Mouse (Mus musculus) hindbrain, embryonic 16.5 days (tissue): Measurements from ENCODE around the gene Gpr182. TPM values are rescaled to one million over a fixed set of nuclear protein-coding genes. Genes with fewer than 3 reads are reported as not detected.

Experiments
- ATAC-seq: fragments of 200-750 bp; cut with Nextera tagmentation; 2 replicates; pipeline ENCODE4 v1.8.0; 2017; ENCODE audit warnings: moderate TSS enrichment, moderate library complexity
- H3K27ac ChIP-seq: fragments of 300-500 bp; sonication (generic); 2 replicates; pipeline ENCODE4 v1.5.1; 2014; ENCODE audit warnings: low read depth, mild to moderate bottlenecking, control low read depth, low read length, moderate library complexity
- H3K27me3 ChIP-seq: fragments of 300-500 bp; sonication (generic); replicated peaks from 2 replicates; pipeline ENCODE4 v1.6.1; 2014; ENCODE audit warnings: low read length; ENCODE audit not compliant: control insufficient read depth, insufficient read depth
- H3K36me3 ChIP-seq: fragments of 300-500 bp; sonication (generic); 2 replicates; pipeline ENCODE4 v1.6.1; 2014; ENCODE audit warnings: mild to moderate bottlenecking, low read length, moderate library complexity, mixed read lengths; ENCODE audit not compliant: control insufficient read depth, insufficient read depth
- H3K4me1 ChIP-seq: fragments of 300-500 bp; sonication (generic); 2 replicates; pipeline ENCODE4 v1.6.1; 2014; ENCODE audit warnings: low read depth, low read length; ENCODE audit not compliant: control insufficient read depth, insufficient read depth
- H3K4me2 ChIP-seq: fragments of 300-500 bp; sonication (generic); 2 replicates; pipeline ENCODE4 v1.6.1; 2014; ENCODE audit warnings: mild to moderate bottlenecking, low read length, control low read depth, moderate library complexity
- H3K4me3 ChIP-seq: fragments of 300-500 bp; sonication (generic); 2 replicates; pipeline ENCODE4 v1.5.1; 2014; ENCODE audit warnings: mild to moderate bottlenecking, low read length, control low read depth, moderate library complexity
- H3K9ac ChIP-seq: fragments of 300-500 bp; sonication (generic); 2 replicates; pipeline ENCODE4 v1.6.1; 2014; ENCODE audit warnings: low read depth, mild to moderate bottlenecking, control low read depth, low read length, moderate library complexity
- H3K9me3 ChIP-seq: fragments of 300-500 bp; sonication (generic); 2 replicates; pipeline ENCODE4 v1.6.1; 2014; ENCODE audit warnings: mild to moderate bottlenecking, low read length, moderate library complexity; ENCODE audit not compliant: control insufficient read depth
- WGBS: fragments of 180-500 bp; shearing (Covaris S2); extraction: QIAGEN DNeasy Blood & Tissue Kit; methylation state at CpG from one replicate; pipeline ENCODE4 v1.1.7; 2014; 5-methylcytosine and 5-hydroxymethylcytosine counted together
- polyA plus RNA-seq: library from polyadenylated mRNA; unstranded; fragments of >200 nt; fragmentation: Nextera tagmentation; extraction: Ambion mirVana; gene quantifications from 2 replicates; pipeline ENCODE4 v1.2.1, GENCODE M21; 2015

Gpr182 gene
- polyA plus RNA-seq, 1 experiment from 2014 or later: 2.0 TPM

DNA sequence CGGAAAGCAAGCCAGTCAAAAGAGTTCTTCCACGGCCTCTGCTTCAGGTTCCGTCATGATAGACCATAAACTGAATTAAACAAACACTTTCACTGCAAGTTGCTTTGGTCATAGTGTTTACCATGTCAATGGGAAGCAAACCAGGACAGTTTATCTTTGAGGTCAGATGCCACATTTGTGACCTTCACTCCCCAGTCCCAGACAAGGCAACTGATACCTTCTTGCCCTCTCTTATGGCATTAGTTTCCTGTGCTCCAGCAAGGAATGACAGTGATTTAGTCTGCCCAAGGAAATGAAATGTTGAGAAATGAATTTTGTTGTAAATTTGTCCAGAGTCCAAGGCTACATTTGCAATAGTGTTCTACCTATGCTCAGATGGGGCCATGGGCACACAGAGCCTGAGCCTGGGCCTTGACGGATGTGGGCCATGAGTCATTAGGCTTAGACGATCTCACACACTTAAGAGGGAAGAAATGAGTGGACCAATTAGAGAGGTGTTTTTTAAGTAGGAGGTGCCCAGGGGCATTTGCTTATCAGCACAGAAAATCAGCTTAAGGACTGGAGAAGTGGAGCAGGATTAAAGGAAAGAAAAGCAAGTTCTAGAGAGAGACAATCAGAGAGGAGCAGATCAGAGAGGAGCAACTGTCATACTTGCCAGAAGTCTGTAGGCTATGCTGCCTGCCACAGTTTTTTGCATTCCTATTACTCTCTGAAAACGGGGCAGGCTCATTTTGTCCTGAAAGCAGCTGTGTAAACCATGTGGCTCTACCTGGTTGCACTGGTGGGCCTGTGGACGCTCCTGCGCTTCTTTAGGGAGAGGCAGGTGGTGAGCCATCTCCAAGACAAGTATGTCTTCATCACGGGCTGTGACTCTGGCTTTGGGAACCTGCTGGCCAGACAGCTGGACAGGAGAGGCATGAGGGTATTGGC, 7.9 kb upstream of the Gpr182 start, which contains the start of the genes Rdh1 and Rdh16f1:
Rdh1 (plus strand) TSS at position 541 of the 930 bp plus-strand sequence.
Rdh16f1 (plus strand) TSS at position 607 of the 930 bp plus-strand sequence.
- H3K4me3 ChIP-seq: no peak within 1 kb of the TSS
- no peak within 1 kb of the TSS for H3K4me2 ChIP-seq
- no peaks in the 10 kb centered on the region for H3K4me1 ChIP-seq
- no peak for ATAC-seq
- H3K36me3 ChIP-seq: no peaks in the 10 kb centered on the region
- H3K9me3 ChIP-seq: no peaks in the 10 kb centered on the region
- H3K9ac ChIP-seq: no peak within 1 kb of the TSS
- H3K27me3 ChIP-seq: no peaks in the 10 kb centered on the region
- no peak within 1 kb of the TSS for H3K27ac ChIP-seq
- 82% methylated on average over 9 of the region's 9 CpGs for WGBS

DNA sequence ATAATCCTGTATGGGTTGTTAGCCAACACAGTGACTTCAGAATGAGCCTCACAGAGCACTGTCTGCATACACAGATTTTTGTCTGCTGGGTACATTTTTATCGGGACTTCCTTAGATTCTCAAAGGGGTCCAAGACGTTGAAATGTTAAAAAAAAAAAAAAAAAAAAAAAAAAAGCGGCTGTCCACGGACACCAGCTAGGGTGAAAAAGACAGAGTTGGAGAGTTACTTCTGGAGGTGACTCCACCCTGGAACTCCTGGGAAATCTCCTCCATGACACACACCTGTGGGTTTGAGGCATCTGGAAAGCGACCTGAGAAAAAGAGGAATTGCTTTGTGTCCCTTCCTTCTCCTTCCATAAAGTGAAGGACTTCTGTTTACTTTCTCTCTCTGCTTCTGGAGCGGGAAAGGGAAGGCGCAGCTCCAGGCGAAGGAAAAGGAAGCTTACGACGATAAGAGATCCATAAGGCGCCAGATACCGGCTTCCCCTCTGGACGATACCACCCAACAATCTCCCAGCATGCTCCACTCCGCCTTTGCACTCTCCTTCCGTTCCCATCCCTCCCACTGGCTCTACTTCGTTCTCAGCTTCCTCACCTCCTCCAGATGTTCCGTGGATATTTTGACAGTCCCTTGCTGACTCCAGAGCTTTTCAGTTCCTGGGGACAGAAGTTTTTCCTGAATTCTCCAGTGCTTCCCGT, 4.4 kb upstream of the Gpr182 start:
- no peak for ATAC-seq
- Histone ChIP-seq H3K27me3 (no peaks in the 10 kb centered on the region), H3K4me1 (no peaks in the 10 kb centered on the region), H3K27ac (no peak overlapping the region), H3K9ac (no peak overlapping the region), H3K9me3 (no peaks in the 10 kb centered on the region), H3K4me3 (no peak overlapping the region), H3K36me3 (no peaks in the 10 kb centered on the region), H3K4me2 (peak overlapping the region; percentile 45; the same call in 1 of the 2 replicates)
- WGBS: 46% methylated on average over 18 of the region's 18 CpGs

DNA sequence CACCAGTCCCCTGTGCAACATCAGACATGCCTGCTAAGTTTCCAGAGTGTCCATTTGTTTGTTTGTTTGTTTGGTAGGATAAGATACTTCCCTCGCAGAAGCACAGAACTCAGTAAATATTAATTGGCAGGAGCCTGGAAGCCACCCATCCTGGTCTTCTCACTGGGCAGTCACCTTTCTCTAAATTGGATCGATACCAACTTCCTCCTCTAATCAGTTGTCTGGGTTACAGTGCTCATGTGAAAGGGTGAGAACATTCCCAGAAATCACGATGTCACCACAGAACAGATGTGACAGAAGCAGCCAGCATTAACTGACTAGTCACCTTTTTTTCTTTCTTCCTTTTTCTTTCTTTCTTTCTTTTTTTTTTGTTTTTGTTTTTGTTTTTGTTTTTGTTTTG, 3.7 kb upstream of the Gpr182 start:
- Histone ChIP-seq H3K27me3 (no peaks in the 10 kb centered on the region), H3K9ac (no peak overlapping the region), H3K9me3 (no peaks in the 10 kb centered on the region)

DNA sequence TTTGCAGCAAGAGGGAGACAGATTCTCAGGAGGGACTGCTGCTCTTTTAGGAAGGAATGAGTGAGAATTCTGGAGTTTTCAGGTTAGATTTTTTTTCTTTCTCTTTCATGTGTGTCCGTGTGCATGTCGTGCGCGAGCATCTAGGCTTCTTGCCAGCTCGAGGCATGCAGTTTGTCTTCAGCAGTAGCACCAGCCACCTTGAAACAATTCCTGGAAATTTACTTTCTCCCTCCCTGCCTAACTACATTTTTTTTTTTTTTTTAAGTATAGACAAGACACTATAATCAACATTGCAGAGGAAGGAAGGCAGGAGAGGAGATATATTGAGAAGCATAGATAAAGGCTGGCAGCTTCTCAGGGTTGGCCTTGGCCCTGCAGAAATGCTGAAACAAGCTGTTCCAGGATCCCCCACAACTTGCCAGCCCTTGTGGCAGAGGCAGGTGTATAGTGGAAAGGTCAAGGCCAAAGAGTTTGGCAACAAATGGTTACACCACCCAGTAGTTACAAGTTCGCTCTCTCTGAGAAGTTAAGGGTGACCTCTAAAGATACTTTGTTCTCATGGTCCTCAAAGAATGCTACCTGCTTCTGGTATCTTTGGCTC, 3.1 kb upstream of the Gpr182 start:
- no peak overlapping the region for H3K4me3 ChIP-seq
- no peak overlapping the region for H3K27ac ChIP-seq
- no peaks in the 10 kb centered on the region for H3K36me3 ChIP-seq
- no peak for ATAC-seq
- no peak overlapping the region for H3K9ac ChIP-seq
- no peaks in the 10 kb centered on the region for H3K9me3 ChIP-seq
- H3K4me2 ChIP-seq: no peak overlapping the region
- 77% methylated on average over 6 of the region's 6 CpGs for WGBS
- peaks cover 2% of the 10 kb centered on the region; the same call in 1 of the 2 replicates for H3K4me1 ChIP-seq
- no peaks in the 10 kb centered on the region for H3K27me3 ChIP-seq

More for the DNA sequence above, 3.7 kb upstream of the Gpr182 start:
- Histone ChIP-seq H3K27ac (no peak overlapping the region), H3K36me3 (no peaks in the 10 kb centered on the region), H3K4me1 (no peaks in the 10 kb centered on the region; the same call in 1 of the 2 replicates), H3K4me3 (no peak overlapping the region), H3K4me2 (no peak overlapping the region)
- WGBS: 66% methylated on average over 3 of the region's 3 CpGs
- no peak for ATAC-seq

DNA sequence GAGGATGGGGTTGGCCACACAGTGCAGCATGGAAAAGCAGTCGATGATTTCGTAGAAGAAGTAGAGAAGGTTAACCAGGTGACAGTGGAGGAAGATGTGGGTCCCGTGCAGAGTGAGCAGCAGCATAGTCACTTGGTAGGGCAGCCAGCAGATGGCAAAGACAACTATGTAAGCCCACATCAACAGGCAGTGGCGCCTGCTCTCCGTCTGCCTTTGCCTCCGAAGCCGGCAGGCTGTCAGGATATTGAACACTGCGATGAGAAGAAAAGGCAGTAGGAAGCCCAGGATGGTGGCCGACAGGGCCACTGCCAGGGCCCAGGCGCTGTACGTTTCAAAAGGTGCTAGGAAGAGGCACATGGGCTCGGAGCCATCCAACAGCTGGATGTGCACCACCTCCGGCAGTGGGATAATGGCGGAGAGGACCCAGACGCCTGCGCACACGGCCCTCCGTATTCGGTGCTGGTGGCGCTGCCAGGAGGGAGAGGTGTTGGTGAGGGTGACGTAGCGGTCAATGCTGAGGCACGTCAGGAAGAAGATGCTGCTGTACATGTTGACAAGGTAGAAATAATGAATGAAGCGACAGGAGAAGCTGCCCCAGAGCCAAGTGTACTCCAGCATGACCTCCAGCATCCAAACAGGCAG, 1.3 kb downstream of the Gpr182 start:
- peak overlapping the region; percentile 29 for H3K4me3 ChIP-seq
- WGBS: 52% methylated on average over 24 of the region's 24 CpGs
- ATAC-seq: no peak
- peak overlapping the region; percentile 49 for H3K4me2 ChIP-seq
- H3K27me3 ChIP-seq: no peaks in the 10 kb centered on the region
- H3K9me3 ChIP-seq: no peaks in the 10 kb centered on the region
- H3K27ac ChIP-seq: peak overlapping the region; percentile 17; the same call in 1 of the 2 replicates
- H3K9ac ChIP-seq: peak overlapping the region; percentile 24
- peaks cover 2% of the 10 kb centered on the region; the same call in 1 of the 2 replicates for H3K4me1 ChIP-seq
- peaks cover 6% of the 10 kb centered on the region for H3K36me3 ChIP-seq

DNA sequence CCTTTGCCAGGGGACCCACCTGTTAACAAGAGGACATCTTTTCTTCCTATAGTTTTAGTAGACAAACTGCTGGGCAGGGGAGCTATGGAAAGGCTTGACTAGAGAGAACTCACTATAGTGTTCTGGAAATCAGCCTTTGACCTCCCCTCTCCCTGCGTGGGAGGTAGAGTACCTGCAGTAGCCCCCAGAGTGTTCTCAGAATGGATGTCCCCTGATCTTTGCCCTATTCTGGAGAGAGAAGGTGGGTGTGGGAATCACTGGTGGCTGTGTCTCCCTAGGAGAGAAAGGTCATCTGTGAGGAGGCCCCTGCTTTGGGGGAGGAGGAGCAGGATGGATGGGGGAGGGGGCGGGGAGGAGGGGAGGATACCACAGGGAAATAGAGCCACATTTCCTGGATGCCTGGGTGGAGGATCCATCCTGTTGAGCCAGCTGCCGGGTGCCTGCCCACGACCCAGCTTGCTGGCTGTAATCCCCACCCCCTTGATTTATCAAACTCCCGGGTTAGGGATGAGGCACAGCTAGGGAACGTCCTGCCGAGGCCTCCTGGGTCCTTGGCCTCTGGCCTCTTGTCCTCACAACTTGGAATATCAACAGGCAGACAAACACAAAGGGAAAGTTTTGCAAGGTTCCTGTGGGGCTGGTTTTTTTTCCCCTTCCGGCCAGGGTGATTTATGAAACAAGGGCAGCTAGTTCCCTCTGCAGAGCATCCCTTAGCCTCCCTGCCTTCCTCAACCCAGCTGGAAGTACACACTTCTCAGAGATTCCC, 2.5 kb downstream of the Gpr182 start:
- no peak for ATAC-seq
- Histone ChIP-seq H3K36me3 (peaks cover 13% of the 10 kb centered on the region), H3K4me2 (peak overlapping the region; percentile 49), H3K4me3 (no peak overlapping the region), H3K9ac (no peak overlapping the region), H3K27ac (no peak overlapping the region), H3K27me3 (no peaks in the 10 kb centered on the region), H3K9me3 (no peaks in the 10 kb centered on the region), H3K4me1 (peaks cover 2% of the 10 kb centered on the region; the same call in 1 of the 2 replicates)
- 8% methylated on average over 8 of the region's 8 CpGs for WGBS

DNA sequence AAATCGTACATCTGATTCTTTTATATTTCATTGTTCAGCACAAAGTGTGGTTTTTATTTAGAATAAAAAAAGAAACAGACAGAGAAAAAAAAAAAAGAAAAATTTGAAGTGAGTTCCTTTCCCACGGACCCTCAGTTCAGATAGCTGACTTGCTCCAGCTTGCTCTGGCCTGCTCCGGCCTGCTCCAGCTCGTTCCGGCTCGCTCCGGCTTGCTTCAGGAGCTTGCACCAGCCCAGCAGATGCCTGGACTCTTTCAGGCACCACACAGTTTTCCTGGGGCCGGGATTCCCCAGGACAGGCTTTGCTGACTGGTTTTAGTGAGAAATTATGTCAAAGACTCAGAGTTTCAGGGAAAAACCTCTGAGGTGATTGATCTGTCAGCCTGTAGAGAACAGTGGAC, 4.3 kb downstream of the Gpr182 start:
- no peak overlapping the region for H3K4me2 ChIP-seq
- no peak overlapping the region for H3K4me3 ChIP-seq
- H3K9ac ChIP-seq: no peak overlapping the region
- 95% methylated on average over 8 of the region's 8 CpGs for WGBS
- no peak for ATAC-seq
- H3K4me1 ChIP-seq: peaks cover 2% of the 10 kb centered on the region; the same call in 1 of the 2 replicates
- no peaks in the 10 kb centered on the region for H3K27me3 ChIP-seq
- H3K9me3 ChIP-seq: no peaks in the 10 kb centered on the region
- peaks cover 30% of the 10 kb centered on the region for H3K36me3 ChIP-seq
- H3K27ac ChIP-seq: no peak overlapping the region

DNA sequence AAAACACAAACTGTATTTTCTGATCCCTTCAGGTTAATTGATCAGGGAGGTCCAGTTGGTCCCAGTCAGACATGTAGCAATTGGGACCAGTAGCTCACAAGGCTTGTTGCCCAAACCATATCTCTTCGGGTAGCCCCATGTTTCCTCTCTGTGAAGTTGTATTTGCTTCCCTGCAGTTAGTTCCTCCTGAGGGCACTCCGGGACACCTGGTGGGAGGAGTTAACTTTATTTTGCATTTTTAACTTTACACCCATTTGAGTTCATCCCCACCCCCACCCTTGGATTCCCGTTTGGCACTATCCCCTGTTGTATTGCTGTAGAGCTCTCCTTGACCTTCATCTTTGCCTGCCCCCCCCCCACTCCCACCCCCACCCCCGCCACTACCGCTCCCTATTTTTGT, 5.6 kb downstream of the Gpr182 start:
- ATAC-seq: no peak
- H3K36me3 ChIP-seq: peaks cover 37% of the 10 kb centered on the region
- H3K4me2 ChIP-seq: no peak overlapping the region
- H3K9me3 ChIP-seq: no peaks in the 10 kb centered on the region
- 72% methylated on average over 5 of the region's 5 CpGs for WGBS
- H3K4me3 ChIP-seq: no peak overlapping the region
- H3K9ac ChIP-seq: no peak overlapping the region
- H3K4me1 ChIP-seq: peaks cover 4% of the 10 kb centered on the region
- H3K27ac ChIP-seq: no peak overlapping the region
- H3K27me3 ChIP-seq: no peaks in the 10 kb centered on the region
